Mouse (Mus musculus): ENCODE measurements around the gene Ssh1. TPM values are rescaled to one million over a fixed set of nuclear protein-coding genes. Genes with fewer than 3 reads are reported as not detected.

Ssh1 gene
- polyA plus RNA-seq, 1 experiment from 2014 or later: 9.8 TPM

GRCm38 (mm10) chr5:113960416-113960815, 33.3 kb downstream of the Ssh1 start:
- Histone ChIP-seq H3K27ac (replicated peaks) (no peak overlapping the region), H3K27me3 (replicated peaks) (no peaks in the 10 kb centered on the region), H3K36me3 (peaks cover 38% of the 10 kb centered on the region), H3K9ac (replicated peaks) (no peak overlapping the region), H3K4me3 (replicated peaks) (no peak overlapping the region), H3K4me1 (no peaks in the 10 kb centered on the region), H3K9me3 (replicated peaks) (no peaks in the 10 kb centered on the region), H3K4me2 (no peak overlapping the region)
- no peak for ATAC-seq (ENCODE audit: low FRiP score)
- WGBS: 76% methylated on average over 8 of the region's 8 CpGs

- H3K36me3 ChIP-seq: peaks cover 27% of the 10 kb centered on the region
- ATAC-seq (ENCODE audit: low FRiP score): no peak
- no peak overlapping the region for H3K4me2 ChIP-seq
- no peaks in the 10 kb centered on the region for H3K27me3 ChIP-seq (replicated peaks)
- H3K27ac ChIP-seq (replicated peaks): no peak overlapping the region
- no peak overlapping the region for H3K4me3 ChIP-seq (replicated peaks)
- peaks cover 4% of the 10 kb centered on the region; the same call in 1 of the 2 replicates for H3K4me1 ChIP-seq
- no peaks in the 10 kb centered on the region for H3K9me3 ChIP-seq (replicated peaks)
- no peak overlapping the region for H3K9ac ChIP-seq (replicated peaks)
- 13% methylated on average over 6 of the region's 6 CpGs for WGBS
Observed at GRCm38 (mm10) chr5:113959039-113959438, 34.7 kb downstream of the Ssh1 start.

GRCm38 (mm10) chr5:113956510-113956909, 37.2 kb downstream of the Ssh1 start:
- Histone ChIP-seq H3K9me3 (replicated peaks) (no peaks in the 10 kb centered on the region), H3K4me1 (peaks cover 4% of the 10 kb centered on the region; the same call in 1 of the 2 replicates), H3K4me2 (no peak overlapping the region), H3K27me3 (replicated peaks) (no peaks in the 10 kb centered on the region), H3K36me3 (peaks cover 37% of the 10 kb centered on the region), H3K27ac (replicated peaks) (no peak overlapping the region), H3K9ac (replicated peaks) (no peak overlapping the region), H3K4me3 (replicated peaks) (no peak overlapping the region)
- 2% methylated on average over 4 of the region's 4 CpGs for WGBS
- peak; percentile 41; the same call in 1 of the 2 replicates for ATAC-seq (ENCODE audit: low FRiP score)

GRCm38 (mm10) chr5:113955691-113956090, 38.0 kb downstream of the Ssh1 start:
- WGBS: 89% methylated on average over 8 of the region's 8 CpGs
- ATAC-seq (ENCODE audit: low FRiP score): no peak
- peaks cover 8% of the 10 kb centered on the region for H3K4me1 ChIP-seq

GRCm38 (mm10) chr5:113955281-113955680, 38.4 kb downstream of the Ssh1 start:
- no peak overlapping the region for H3K27ac ChIP-seq (replicated peaks)
- H3K4me2 ChIP-seq: no peak overlapping the region
- no peaks in the 10 kb centered on the region for H3K9me3 ChIP-seq (replicated peaks)
- H3K4me3 ChIP-seq (replicated peaks): no peak overlapping the region
- no peak overlapping the region for H3K9ac ChIP-seq (replicated peaks)
- no peak for ATAC-seq (ENCODE audit: low FRiP score)
- no peaks in the 10 kb centered on the region for H3K27me3 ChIP-seq (replicated peaks)
- WGBS: 84% methylated on average over 5 of the region's 5 CpGs
- H3K36me3 ChIP-seq: peaks cover 44% of the 10 kb centered on the region
- H3K4me1 ChIP-seq: peaks cover 10% of the 10 kb centered on the region

More at GRCm38 (mm10) chr5:113955691-113956090, 38.0 kb downstream of the Ssh1 start:
- no peak overlapping the region for H3K4me3 ChIP-seq (replicated peaks)
- H3K9ac ChIP-seq (replicated peaks): no peak overlapping the region
- H3K4me2 ChIP-seq: no peak overlapping the region
- H3K9me3 ChIP-seq (replicated peaks): no peaks in the 10 kb centered on the region
- peaks cover 40% of the 10 kb centered on the region for H3K36me3 ChIP-seq
- H3K27me3 ChIP-seq (replicated peaks): no peaks in the 10 kb centered on the region
- no peak overlapping the region for H3K27ac ChIP-seq (replicated peaks)

GRCm38 (mm10) chr5:113954421-113954820, 39.3 kb downstream of the Ssh1 start:
- Histone ChIP-seq H3K36me3 (peaks cover 53% of the 10 kb centered on the region), H3K4me2 (no peak overlapping the region), H3K27me3 (replicated peaks) (no peaks in the 10 kb centered on the region), H3K9me3 (replicated peaks) (no peaks in the 10 kb centered on the region), H3K4me1 (peaks cover 10% of the 10 kb centered on the region), H3K27ac (replicated peaks) (peak overlapping the region; percentile 56; the same call in 1 of the 2 replicates), H3K4me3 (replicated peaks) (no peak overlapping the region), H3K9ac (replicated peaks) (no peak overlapping the region)
- peak; percentile 63; the same call in 1 of the 2 replicates for ATAC-seq (ENCODE audit: low FRiP score)
- WGBS: 11% methylated on average over 7 of the region's 7 CpGs

GRCm38 (mm10) chr5:113952519-113952918, 41.2 kb downstream of the Ssh1 start:
- no peak overlapping the region for H3K4me2 ChIP-seq
- WGBS: 86% methylated on average over 10 of the region's 10 CpGs
- peaks cover 10% of the 10 kb centered on the region for H3K4me1 ChIP-seq
- H3K27me3 ChIP-seq (replicated peaks): no peaks in the 10 kb centered on the region
- ATAC-seq (ENCODE audit: low FRiP score): no peak
- no peaks in the 10 kb centered on the region for H3K9me3 ChIP-seq (replicated peaks)
- H3K27ac ChIP-seq (replicated peaks): no peak overlapping the region
- no peak overlapping the region for H3K4me3 ChIP-seq (replicated peaks)
- H3K9ac ChIP-seq (replicated peaks): no peak overlapping the region
- H3K36me3 ChIP-seq: peaks cover 60% of the 10 kb centered on the region

GRCm38 (mm10) chr5:113951693-113952071, 42.0 kb downstream of the Ssh1 start:
- Histone ChIP-seq H3K27me3 (replicated peaks) (no peaks in the 10 kb centered on the region), H3K9me3 (replicated peaks) (no peaks in the 10 kb centered on the region), H3K4me1 (peaks cover 10% of the 10 kb centered on the region), H3K36me3 (peaks cover 66% of the 10 kb centered on the region), H3K4me2 (no peak overlapping the region), H3K4me3 (replicated peaks) (no peak overlapping the region), H3K27ac (replicated peaks) (no peak overlapping the region), H3K9ac (replicated peaks) (no peak overlapping the region)
- WGBS: 90% methylated on average over 11 of the region's 11 CpGs
- no peak for ATAC-seq (ENCODE audit: low FRiP score)

- H3K4me1 ChIP-seq: peaks cover 10% of the 10 kb centered on the region
- H3K9ac ChIP-seq (replicated peaks): 0 out of 2 replicates have a peak overlapping the region, but pooled peaks have one; percentile 14
- no peak overlapping the region for H3K4me3 ChIP-seq (replicated peaks)
- no peak for ATAC-seq (ENCODE audit: low FRiP score)
- H3K27me3 ChIP-seq (replicated peaks): no peaks in the 10 kb centered on the region
- peaks cover 72% of the 10 kb centered on the region for H3K36me3 ChIP-seq
- no peak overlapping the region for H3K4me2 ChIP-seq
- H3K27ac ChIP-seq (replicated peaks): peak overlapping the region; percentile 51
- H3K9me3 ChIP-seq (replicated peaks): no peaks in the 10 kb centered on the region
- 60% methylated on average over 19 of the region's 19 CpGs for WGBS
Observed at GRCm38 (mm10) chr5:113950786-113951692, 42.7 kb downstream of the Ssh1 start.

GRCm38 (mm10) chr5:113950133-113950532, 43.6 kb downstream of the Ssh1 start:
- H3K27ac ChIP-seq (replicated peaks): 0 out of 2 replicates have a peak overlapping the region, but pooled peaks have one; percentile 15

GRCm38 (mm10) chr5:113947280-113947679, 46.4 kb downstream of the Ssh1 start:
- H3K9ac ChIP-seq (replicated peaks): no peak overlapping the region
- peaks cover 7% of the 10 kb centered on the region; the same call in 1 of the 2 replicates for H3K4me1 ChIP-seq
- 78% methylated on average over 2 of the region's 2 CpGs for WGBS
- no peaks in the 10 kb centered on the region for H3K27me3 ChIP-seq (replicated peaks)
- H3K4me3 ChIP-seq (replicated peaks): no peak overlapping the region
- peaks cover 82% of the 10 kb centered on the region for H3K36me3 ChIP-seq
- no peaks in the 10 kb centered on the region for H3K9me3 ChIP-seq (replicated peaks)
- no peak overlapping the region for H3K27ac ChIP-seq (replicated peaks)
- no peak for ATAC-seq (ENCODE audit: low FRiP score)
- H3K4me2 ChIP-seq: no peak overlapping the region

More at GRCm38 (mm10) chr5:113950133-113950532, 43.6 kb downstream of the Ssh1 start:
- Histone ChIP-seq H3K4me3 (replicated peaks) (no peak overlapping the region), H3K9me3 (replicated peaks) (no peaks in the 10 kb centered on the region), H3K27me3 (replicated peaks) (no peaks in the 10 kb centered on the region), H3K36me3 (peaks cover 73% of the 10 kb centered on the region), H3K4me1 (peaks cover 10% of the 10 kb centered on the region), H3K9ac (replicated peaks) (no peak overlapping the region), H3K4me2 (no peak overlapping the region)
- ATAC-seq (ENCODE audit: low FRiP score): no peak
- WGBS: 73% methylated on average over 17 of the region's 17 CpGs

GRCm38 (mm10) chr5:113945126-113945525, 48.6 kb downstream of the Ssh1 start:
- Histone ChIP-seq H3K4me2 (no peak overlapping the region), H3K4me1 (no peaks in the 10 kb centered on the region), H3K4me3 (replicated peaks) (no peak overlapping the region), H3K27ac (replicated peaks) (no peak overlapping the region), H3K9me3 (replicated peaks) (no peaks in the 10 kb centered on the region), H3K9ac (replicated peaks) (no peak overlapping the region), H3K36me3 (peaks cover 86% of the 10 kb centered on the region), H3K27me3 (replicated peaks) (no peaks in the 10 kb centered on the region)
- no peak for ATAC-seq (ENCODE audit: low FRiP score)
- WGBS: 90% methylated on average over 6 of the region's 6 CpGs
